Mouse (Mus musculus): ENCODE results near the gene Smu1. TPM values are rescaled to one million over a fixed set of nuclear protein-coding genes. Genes with fewer than 3 reads are reported as not detected.

Gene Smu1
- polyA plus RNA-seq, 2 experiments = 37.3 to 73.2 TPM

DNA sequence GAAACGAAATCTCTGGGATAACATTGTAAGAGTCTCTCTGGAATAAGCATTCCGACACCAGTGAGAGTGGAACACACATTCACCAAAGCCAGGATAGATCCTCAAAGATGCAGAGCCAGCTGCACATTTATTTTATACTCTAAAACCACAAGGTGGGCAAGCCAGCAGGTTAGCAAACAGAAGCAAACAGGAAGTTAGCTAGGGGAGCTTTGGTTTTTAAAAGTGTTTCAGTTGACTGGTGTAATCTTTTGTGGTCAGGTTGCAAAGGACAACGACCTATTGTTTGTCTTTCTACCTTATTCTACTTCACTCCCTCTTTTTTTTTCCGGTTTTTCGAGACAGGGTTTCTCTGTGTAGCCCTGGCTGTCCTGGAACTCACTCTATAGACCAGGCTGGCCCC is 2.2 kb upstream of the Smu1 start:
- Histone ChIP-seq H3K4me3 (ENCODE audit: insufficient read depth in 1 of 2, low read depth in 2 of 2, low read length in 2 of 2) (no peak overlapping the region), H3K27me3 (ENCODE audit: control insufficient read depth, insufficient read depth, low read length) (no peaks in the 10 kb centered on the region), H3K4me1 (replicated peaks; ENCODE audit: control insufficient read depth in 2 of 2, insufficient read depth in 2 of 2, low read length in 1 of 2) (peaks cover 0 to 5% of the 10 kb centered on the region in 2 experiments; a peak in 2 of 4 replicates), H3K36me3 (replicated peaks; ENCODE audit: control insufficient read depth, insufficient read depth, low read depth) (peaks cover 4% of the 10 kb centered on the region), H3K9me3 (ENCODE audit: control insufficient read depth, low read length) (no peaks in the 10 kb centered on the region), H3K4me2 (ENCODE audit: low read depth) (no peak overlapping the region), H3K9ac (replicated peaks) (no peak overlapping the region), H3K27ac (no peak overlapping the region)
- WGBS (ENCODE audit: insufficient replicate concordance) = 26% methylated on average over 5 of the region's 5 CpGs
- ATAC-seq (ENCODE audit: insufficient read depth) (no peak), DNase-seq (ENCODE audit: low read depth in 3 of 3, low spot score in 3 of 3) (no peak)
- TF ChIP-seq CTCF (IDR thresholded peaks at IDR 0.05; ENCODE audit: low read depth) = no peak
- TF ChIP-seq EP300 (IDR thresholded peaks at IDR 0.05; ENCODE audit: low read depth) = no peak

DNA sequence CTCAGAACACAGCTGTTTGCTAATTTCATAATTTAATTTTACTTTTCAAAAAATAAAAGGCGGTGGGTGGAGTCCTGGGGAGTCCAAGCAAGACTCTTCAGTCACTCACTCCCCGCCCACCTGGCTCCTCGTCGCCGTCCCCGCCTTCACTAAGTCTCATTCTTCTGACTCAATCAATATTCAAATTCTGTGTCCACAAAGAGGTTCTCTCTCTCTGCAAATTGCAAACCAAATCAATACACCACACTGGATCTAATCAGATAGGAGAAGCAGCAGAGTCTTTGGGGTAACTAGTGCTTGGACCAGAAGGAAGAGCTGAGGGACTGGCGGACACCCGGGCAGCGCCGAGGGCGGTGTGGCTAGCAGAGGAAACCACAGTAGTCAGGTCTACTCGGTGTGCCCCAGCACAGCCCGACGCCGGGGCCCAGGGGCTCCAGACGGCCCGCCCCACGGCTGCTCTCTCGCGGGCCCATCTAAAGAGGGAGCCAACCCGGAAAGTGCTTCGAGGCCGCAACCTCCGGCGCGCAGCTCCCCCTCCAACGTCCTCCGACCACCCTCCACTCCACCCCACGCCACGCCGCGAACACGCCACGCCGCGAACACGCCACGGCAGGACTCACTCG is 455 bp downstream of the Smu1 start:
- Histone ChIP-seq H3K4me3 (ENCODE audit: insufficient read depth in 1 of 2, low read depth in 2 of 2, low read length in 2 of 2) (peak overlapping the region; percentile 78 to 84), H3K36me3 (replicated peaks; ENCODE audit: control insufficient read depth, insufficient read depth, low read depth) (peaks cover 27% of the 10 kb centered on the region), H3K27ac (peak overlapping the region; percentile 3), H3K9me3 (ENCODE audit: control insufficient read depth, low read length) (no peaks in the 10 kb centered on the region), H3K4me2 (ENCODE audit: low read depth) (peak overlapping the region; percentile 75), H3K9ac (replicated peaks) (peak overlapping the region; percentile 71), H3K4me1 (replicated peaks; ENCODE audit: control insufficient read depth in 2 of 2, insufficient read depth in 2 of 2, low read length in 1 of 2) (peaks cover 0 to 5% of the 10 kb centered on the region in 2 experiments; a peak in 2 of 4 replicates), H3K27me3 (ENCODE audit: control insufficient read depth, insufficient read depth, low read length) (no peaks in the 10 kb centered on the region)
- ATAC-seq (ENCODE audit: insufficient read depth) (peak; percentile 74), DNase-seq (ENCODE audit: low read depth in 3 of 3, low spot score in 3 of 3) (peak in 2 of 3 experiments; percentile 22 to 30)
- no peak for TF ChIP-seq EP300 (IDR thresholded peaks at IDR 0.05; ENCODE audit: low read depth)
- TF ChIP-seq CTCF (IDR thresholded peaks at IDR 0.05; ENCODE audit: low read depth) = no peak
- WGBS (ENCODE audit: insufficient replicate concordance) = under 1% methylated on average over 36 of the region's 39 CpGs

DNA sequence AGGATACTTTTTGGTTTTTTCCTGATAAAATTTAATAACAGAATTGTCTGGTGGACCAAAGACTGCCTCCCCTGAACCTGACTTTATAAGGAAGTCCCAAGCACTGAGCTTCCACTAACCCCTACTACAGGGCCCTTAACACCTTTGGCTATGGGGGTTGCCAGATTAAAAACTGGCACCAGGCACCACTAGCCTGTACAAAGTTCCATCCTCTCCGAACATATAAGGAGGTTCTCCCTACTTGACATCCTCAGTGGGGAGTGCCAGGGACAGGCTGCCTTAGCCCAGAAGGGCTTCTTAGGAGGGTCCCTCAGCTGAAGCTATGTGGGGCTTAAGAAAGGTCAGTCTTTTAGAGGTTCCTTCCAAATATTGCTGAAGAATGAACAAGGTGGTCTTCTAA is 22.4 kb downstream of the Smu1 start:
- no peaks in the 10 kb centered on the region for H3K27me3 ChIP-seq (ENCODE audit: control insufficient read depth, insufficient read depth, low read length)
- no peak overlapping the region for H3K4me2 ChIP-seq (ENCODE audit: low read depth)
- H3K4me1 ChIP-seq (replicated peaks; ENCODE audit: control insufficient read depth in 2 of 2, insufficient read depth in 2 of 2, low read length in 1 of 2) = no peaks in the 10 kb centered on the region
- H3K27ac ChIP-seq = no peak overlapping the region
- peaks cover 50% of the 10 kb centered on the region for H3K36me3 ChIP-seq (replicated peaks; ENCODE audit: control insufficient read depth, insufficient read depth, low read depth)
- no peak for TF ChIP-seq EP300 (IDR thresholded peaks at IDR 0.05; ENCODE audit: low read depth)
- TF ChIP-seq CTCF (IDR thresholded peaks at IDR 0.05; ENCODE audit: low read depth) = no peak
- no peak overlapping the region for H3K4me3 ChIP-seq (ENCODE audit: insufficient read depth in 1 of 2, low read depth in 2 of 2, low read length in 2 of 2)
- WGBS (ENCODE audit: insufficient replicate concordance) = 62% methylated on average over 1 of the region's 1 CpGs
- ATAC-seq (ENCODE audit: insufficient read depth) (no peak), DNase-seq (ENCODE audit: low read depth in 3 of 3, low spot score in 3 of 3) (no peak)
- H3K9ac ChIP-seq (replicated peaks) = no peak overlapping the region
- no peaks in the 10 kb centered on the region for H3K9me3 ChIP-seq (ENCODE audit: control insufficient read depth, low read length)

DNA sequence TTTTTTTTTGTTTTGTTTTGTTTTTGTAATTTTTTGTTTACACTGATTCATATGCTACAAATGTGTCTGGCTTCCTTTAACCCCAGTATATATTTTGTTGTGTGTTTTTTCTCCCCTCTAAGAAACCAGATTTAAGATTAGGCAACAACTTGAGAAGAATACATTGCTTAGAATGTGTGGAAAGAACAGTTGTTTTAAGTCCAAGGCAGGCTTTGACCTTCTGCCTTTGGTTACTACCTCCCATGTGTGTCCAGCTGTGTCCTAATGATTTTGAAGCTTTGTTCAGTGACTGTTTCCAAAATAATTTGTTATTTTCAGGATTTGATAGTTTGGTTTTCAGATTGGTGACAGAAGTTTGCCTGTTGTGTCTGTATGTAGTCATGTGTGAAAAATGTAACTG is 26.5 kb downstream of the Smu1 start:
- Histone ChIP-seq H3K9me3 (ENCODE audit: control insufficient read depth, low read length) (no peaks in the 10 kb centered on the region), H3K4me3 (ENCODE audit: insufficient read depth in 1 of 2, low read depth in 2 of 2, low read length in 2 of 2) (no peak overlapping the region), H3K4me1 (replicated peaks; ENCODE audit: control insufficient read depth in 2 of 2, insufficient read depth in 2 of 2, low read length in 1 of 2) (peaks cover 1 to 2% of the 10 kb centered on the region in 2 experiments; a peak in 1 of 4 replicates), H3K4me2 (ENCODE audit: low read depth) (no peak overlapping the region), H3K36me3 (replicated peaks; ENCODE audit: control insufficient read depth, insufficient read depth, low read depth) (peaks cover 74% of the 10 kb centered on the region), H3K27ac (no peak overlapping the region), H3K9ac (replicated peaks) (no peak overlapping the region), H3K27me3 (ENCODE audit: control insufficient read depth, insufficient read depth, low read length) (no peaks in the 10 kb centered on the region)
- no peak for TF ChIP-seq CTCF (IDR thresholded peaks at IDR 0.05; ENCODE audit: low read depth)
- no peak for TF ChIP-seq EP300 (IDR thresholded peaks at IDR 0.05; ENCODE audit: low read depth)
- DNase-seq (ENCODE audit: low read depth in 3 of 3, low spot score in 3 of 3) (no peak), ATAC-seq (ENCODE audit: insufficient read depth) (no peak)

DNA sequence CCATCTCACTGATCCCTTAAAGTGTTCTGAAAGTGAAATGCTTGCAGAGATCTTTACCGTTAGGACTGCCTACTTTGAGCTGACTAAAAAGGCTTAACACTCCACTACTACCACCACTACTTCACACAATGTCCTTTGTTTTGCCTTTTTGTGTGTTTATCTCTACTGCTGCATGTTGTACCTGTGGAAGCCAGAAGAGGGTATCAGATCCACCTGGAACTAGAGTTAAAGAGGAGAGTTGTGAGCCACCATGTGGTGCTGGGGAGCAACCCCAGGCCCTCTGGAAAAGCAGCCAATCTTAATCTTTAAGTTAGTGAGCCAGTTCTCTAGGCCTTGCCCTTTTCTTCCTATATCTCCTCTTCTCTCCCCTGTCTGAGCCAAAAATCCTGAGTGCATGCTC is 30.5 kb downstream of the Smu1 start:
- H3K4me1 ChIP-seq (replicated peaks; ENCODE audit: control insufficient read depth in 2 of 2, insufficient read depth in 2 of 2, low read length in 1 of 2) = peaks cover 12 to 14% of the 10 kb centered on the region in 2 experiments
- no peak overlapping the region for H3K4me3 ChIP-seq (ENCODE audit: insufficient read depth in 1 of 2, low read depth in 2 of 2, low read length in 2 of 2)
- H3K4me2 ChIP-seq (ENCODE audit: low read depth) = no peak overlapping the region
- WGBS (ENCODE audit: insufficient replicate concordance) = 70% methylated on average over 1 of the region's 1 CpGs
- ATAC-seq (ENCODE audit: insufficient read depth) (no peak), DNase-seq (ENCODE audit: low read depth in 3 of 3, low spot score in 3 of 3) (no peak)
- H3K9me3 ChIP-seq (ENCODE audit: control insufficient read depth, low read length) = no peaks in the 10 kb centered on the region
- no peak overlapping the region for H3K9ac ChIP-seq (replicated peaks)
- no peak overlapping the region for H3K27ac ChIP-seq
- H3K36me3 ChIP-seq (replicated peaks; ENCODE audit: control insufficient read depth, insufficient read depth, low read depth) = peaks cover 65% of the 10 kb centered on the region
- no peaks in the 10 kb centered on the region for H3K27me3 ChIP-seq (ENCODE audit: control insufficient read depth, insufficient read depth, low read length)
- TF ChIP-seq EP300 (IDR thresholded peaks at IDR 0.05; ENCODE audit: low read depth) = no peak
- TF ChIP-seq CTCF (IDR thresholded peaks at IDR 0.05; ENCODE audit: low read depth) = peak; percentile 15; the same call in 1 of the 2 replicates

Data from liver, embryonic 14.5 days (tissue).